Mouse (Mus musculus): ENCODE data around the gene Mogs.

Gene Mogs

GRCm38 (mm10) chr6:83098411-83098810, 16.9 kb upstream of the Mogs start:
- DNase-seq = no peak

GRCm38 (mm10) chr6:83101316-83101687, 14.0 kb upstream of the Mogs start, which contains the start of the genes Ccdc142 and Gm42688:
TSS of gene Ccdc142 (plus strand) at chr6:83101601.
TSS of gene Gm42688 (plus strand) at chr6:83101617.
- peak; percentile 94 to 95 for DNase-seq

GRCm38 (mm10) chr6:83101688-83102556, 13.4 kb upstream of the Mogs start:
- DNase-seq = peak; percentile 60 to 61

GRCm38 (mm10) chr6:83103130-83103650, 12.1 kb upstream of the Mogs start:
- DNase-seq = no peak

GRCm38 (mm10) chr6:83104158-83104557, 11.1 kb upstream of the Mogs start:
- no peak for DNase-seq

GRCm38 (mm10) chr6:83107566-83108400, 7.5 kb upstream of the Mogs start:
- DNase-seq = peak; percentile 71 to 79

GRCm38 (mm10) chr6:83108762-83109668, 6.3 kb upstream of the Mogs start, which contains the start of gene Mrpl53:
TSS of gene Mrpl53 (plus strand) at chr6:83109040.
- DNase-seq = peak; percentile 80 to 82

- no peak for DNase-seq
Observed at GRCm38 (mm10) chr6:83111510-83112136, 3.7 kb upstream of the Mogs start.

- no peak for DNase-seq
Observed at GRCm38 (mm10) chr6:83115682-83116372, 531 bp downstream of the Mogs start.

GRCm38 (mm10) chr6:83116373-83117164, 1.3 kb downstream of the Mogs start:
- DNase-seq = no peak

- DNase-seq = no peak
Observed at GRCm38 (mm10) chr6:83117165-83117438, 1.8 kb downstream of the Mogs start.

GRCm38 (mm10) chr6:83117616-83118015, 2.3 kb downstream of the Mogs start:
- no peak for DNase-seq

- DNase-seq = no peak
Observed at GRCm38 (mm10) chr6:83118369-83118768, 3.1 kb downstream of the Mogs start.

- no peak for DNase-seq
Observed at GRCm38 (mm10) chr6:83118825-83119733, 3.8 kb downstream of the Mogs start.

GRCm38 (mm10) chr6:83119734-83120051, 4.4 kb downstream of the Mogs start:
- no peak for DNase-seq

GRCm38 (mm10) chr6:83120930-83121862, 5.9 kb downstream of the Mogs start, which contains the start of gene Wbp1:
TSS of gene Wbp1 (minus strand) at chr6:83121559.
- DNase-seq = peak; percentile 98

GRCm38 (mm10) chr6:83121863-83122710, 6.8 kb downstream of the Mogs start:
- DNase-seq = no peak
